Mouse (Mus musculus) MEL (cell line): ENCODE results near the gene Nsl1. TPM values are rescaled to one million over a fixed set of nuclear protein-coding genes. Genes with fewer than 3 reads are reported as not detected.

Experiments used
- DNase-seq: peaks from one replicate; pipeline ENCODE4 v3.0.0; 2011; ENCODE audit warnings: low read depth, low spot score
- H3K27ac ChIP-seq: 2 replicates; pipeline ENCODE4 v1.5.1; 2012; ENCODE audit warnings: low read depth, mild to moderate bottlenecking, control low read depth, low read length, moderate library complexity; ENCODE audit not compliant: control insufficient read depth
- H3K27me3 ChIP-seq, 2 experiments: fragments of 150-350 bp in 1 of 2; sonication (generic) in 1 of 2; 2 replicates each; pipeline ENCODE4 v1.6.1; 2012; ENCODE audit warnings: low read length in 2 of 2, mild to moderate bottlenecking in 2 of 2, improper control_type of control experiment in 1 of 2, moderate library complexity in 1 of 2; ENCODE audit not compliant: insufficient read depth in 2 of 2, control insufficient read depth in 1 of 2
- H3K36me3 ChIP-seq, 2 experiments: 2 replicates each; pipeline ENCODE4 v1.6.1; 2012 to 2014; ENCODE audit warnings: low read length in 2 of 2, improper control_type of control experiment in 1 of 2, inconsistent platforms in 1 of 2, mild to moderate bottlenecking in 1 of 2; ENCODE audit not compliant: insufficient read depth in 2 of 2, control insufficient read depth in 1 of 2
- H3K4me1 ChIP-seq, 2 experiments: fragments of 150-350 bp in 1 of 2; sonication (generic) in 1 of 2; 2 replicates each; pipeline ENCODE4 v1.6.1; 2012; ENCODE audit warnings: low read length in 2 of 2, improper control_type of control experiment in 1 of 2, mild to moderate bottlenecking in 1 of 2; ENCODE audit not compliant: insufficient read depth in 2 of 2, control insufficient read depth in 1 of 2
- H3K4me3 ChIP-seq, 2 experiments: fragments of 150-350 bp in 1 of 2; sonication (generic) in 1 of 2; 2 replicates each; pipeline ENCODE4 v1.5.1; 2012; ENCODE audit warnings: low read depth in 2 of 2, low read length in 2 of 2, mild to moderate bottlenecking in 2 of 2, moderate library complexity in 2 of 2, control low read depth in 1 of 2, improper control_type of control experiment in 1 of 2; ENCODE audit not compliant: control insufficient read depth in 1 of 2, insufficient read depth in 1 of 2
- H3K79me2 ChIP-seq: 2 replicates; pipeline ENCODE4 v1.6.1; 2012; ENCODE audit warnings: mild to moderate bottlenecking, low read length, moderate library complexity; ENCODE audit not compliant: control insufficient read depth, poor library complexity, insufficient read depth
- H3K9ac ChIP-seq: 2 replicates; pipeline ENCODE4 v1.6.1; 2012; ENCODE audit warnings: low read depth, mild to moderate bottlenecking, control low read depth, low read length, moderate library complexity; ENCODE audit not compliant: control insufficient read depth, poor library complexity, severe bottlenecking
- H3K9me3 ChIP-seq: fragments of 150-350 bp; sonication (generic); replicated peaks from 2 replicates; pipeline ENCODE4 v1.6.1; 2012; ENCODE audit warnings: mild to moderate bottlenecking, low read length, improper control_type of control experiment, moderate library complexity; ENCODE audit not compliant: insufficient read depth
- CTCF ChIP-seq, 3 experiments: IDR thresholded peaks in 2 of 3; conservative IDR thresholded peaks in 1 of 3; 2 replicates each; pipeline ENCODE4 v1.5.1; 2011 to 2012; ENCODE audit warnings: low read length in 3 of 3, low read depth in 2 of 3, mild to moderate bottlenecking in 2 of 3, improper control_type of control experiment in 1 of 3, inconsistent platforms in 1 of 3, mixed read lengths in 1 of 3, moderate library complexity in 1 of 3; ENCODE audit not compliant: control insufficient read depth in 1 of 3, insufficient read depth in 1 of 3, poor library complexity in 1 of 3, severe bottlenecking in 1 of 3
- E2F4 ChIP-seq: IDR thresholded peaks from 2 replicates; pipeline ENCODE4 v1.6.1; 2011; ENCODE audit warnings: low read depth, low read length, improper control_type of control experiment, borderline replicate concordance
- GATA1 ChIP-seq: IDR thresholded peaks from 2 replicates; pipeline ENCODE4 v1.6.1; 2011; ENCODE audit warnings: low read depth, low read length, improper control_type of control experiment
- KAT2A ChIP-seq: conservative IDR thresholded peaks from 2 replicates; pipeline ENCODE4 v1.6.1; 2012; ENCODE audit warnings: low read depth, low read length, improper control_type of control experiment, inconsistent platforms
- MAX ChIP-seq: IDR thresholded peaks from 2 replicates; pipeline ENCODE4 v1.6.1; 2011; ENCODE audit warnings: low read length, improper control_type of control experiment
- MAZ ChIP-seq: IDR thresholded peaks from 2 replicates; pipeline ENCODE4 v1.6.1; 2012; ENCODE audit warnings: low read depth, mild to moderate bottlenecking, inconsistent platforms, low read length, improper control_type of control experiment
- MYB ChIP-seq: IDR thresholded peaks from 2 replicates; pipeline ENCODE4 v1.6.1; 2011; ENCODE audit warnings: mild to moderate bottlenecking, low read depth, low read length, improper control_type of control experiment
- POLR2AphosphoS2 ChIP-seq: IDR thresholded peaks from 2 replicates; pipeline ENCODE4 v1.6.1; 2011; ENCODE audit warnings: low read length, improper control_type of control experiment
- POLR2AphosphoS5 ChIP-seq: IDR thresholded peaks from 2 replicates; pipeline ENCODE4 v1.6.1; 2012; ENCODE audit warnings: low read depth, borderline replicate concordance, mild to moderate bottlenecking, inconsistent platforms, low read length, moderate library complexity, mixed read lengths
- RCOR1 ChIP-seq: IDR thresholded peaks from 2 replicates; pipeline ENCODE4 v1.6.1; 2012; ENCODE audit warnings: low read depth, mild to moderate bottlenecking, inconsistent platforms, low read length, improper control_type of control experiment
- SMC3 ChIP-seq: IDR thresholded peaks from 2 replicates; pipeline ENCODE4 v1.6.1; 2011; ENCODE audit warnings: low read depth, low read length, improper control_type of control experiment
- USF2 ChIP-seq, 2 experiments: IDR thresholded peaks; 2 replicates each; pipeline ENCODE4 v1.6.1; 2011 to 2012; ENCODE audit warnings: improper control_type of control experiment in 2 of 2, low read length in 2 of 2, borderline replicate concordance in 1 of 2, inconsistent platforms in 1 of 2, low read depth in 1 of 2, mild to moderate bottlenecking in 1 of 2; ENCODE audit not compliant: insufficient read depth in 1 of 2
- ZC3H11A ChIP-seq: IDR thresholded peaks from 2 replicates; pipeline ENCODE4 v1.6.1; 2012; ENCODE audit warnings: low read depth, mild to moderate bottlenecking, inconsistent platforms, low read length, improper control_type of control experiment
- ZKSCAN1 ChIP-seq: IDR thresholded peaks from 2 replicates; pipeline ENCODE4 v1.6.1; 2012; ENCODE audit warnings: low read depth, mild to moderate bottlenecking, inconsistent platforms, low read length, improper control_type of control experiment, moderate library complexity
- ZMIZ1 ChIP-seq: IDR thresholded peaks from 2 replicates; pipeline ENCODE4 v1.6.1; 2012; ENCODE audit warnings: low read depth, mild to moderate bottlenecking, inconsistent platforms, low read length, improper control_type of control experiment, moderate library complexity
- polyA plus RNA-seq, 2 experiments: library from polyadenylated mRNA; stranded (reverse) in 1 of 2; unstranded in 1 of 2; fragments of >175 nt in 1 of 2; fragments of >200 nt in 1 of 2; gene quantifications; 2 replicates each; pipeline versions ENCODE4 v1.2.1 to v1.2.4; 2012; ENCODE audit warnings: low replicate concordance in 2 of 2, low read depth in 1 of 2; ENCODE audit not compliant: insufficient read length in 2 of 2, insufficient read depth in 1 of 2, missing spikeins in 1 of 2
- total RNA-seq: library from RNA; depleted of rRNA; stranded (reverse); fragments of 300-350 nt; gene quantifications from 2 replicates; pipeline ENCODE4 v1.2.3, GENCODE M21; 2012

The Nsl1 gene
- total and polyA plus RNA-seq, 3 experiments = 24.2 to 41.9 TPM; not detected in 1

- Histone ChIP-seq H3K36me3 (peaks cover 0 to 3% of the 10 kb centered on the region in 2 experiments; a peak in 2 of 4 replicates), H3K4me1 (peaks cover 4 to 6% of the 10 kb centered on the region in 2 experiments), H3K9me3 (no peaks in the 10 kb centered on the region), H3K27ac (no peak overlapping the region), H3K79me2 (no peaks in the 10 kb centered on the region), H3K27me3 (no peaks in the 10 kb centered on the region), H3K9ac (no peak overlapping the region), H3K4me3 (no peak overlapping the region)
- peak; percentile 70 for DNase-seq
- TF ChIP-seq CTCF (IDR thresholded peaks at IDR 0.05 in 2 of 3, conservative IDR thresholded peaks at IDR 0.05 in 1 of 3; ENCODE audit: control insufficient read depth in 1 of 3, insufficient read depth in 1 of 3, low read depth in 2 of 3, low read length in 3 of 3, poor library complexity in 1 of 3, severe bottlenecking in 1 of 3) (no peak), POLR2AphosphoS5 (no peak), SMC3 (no peak), MAX (no peak), MYB (no peak), E2F4 (no peak), RCOR1 (peak; percentile 85), ZKSCAN1 (no peak), GATA1 (peak; percentile 31; the same call in 1 of the 2 replicates)
Observed at GRCm38 (mm10) chr1:191035649-191036048, 27.2 kb upstream of the Nsl1 start.

GRCm38 (mm10) chr1:191036554-191037334, 26.1 kb upstream of the Nsl1 start, which contains the start of gene Spata45:
Gene Spata45 (plus strand): TSS chr1:191036639.
- Histone ChIP-seq H3K27me3 (no peaks in the 10 kb centered on the region), H3K9me3 (no peaks in the 10 kb centered on the region), H3K4me3 (no peak within 1 kb of the TSS), H3K4me1 (peaks cover 0 to 4% of the 10 kb centered on the region in 2 experiments), H3K9ac (no peak within 1 kb of the TSS), H3K36me3 (peaks cover 0 to 5% of the 10 kb centered on the region in 2 experiments; a peak in 2 of 4 replicates), H3K27ac (no peak within 1 kb of the TSS), H3K79me2 (no peaks in the 10 kb centered on the region)
- no peak for DNase-seq
- TF ChIP-seq ZC3H11A (no peak), MAZ (no peak), KAT2A (no peak), USF2 (IDR thresholded peaks at IDR 0.05; ENCODE audit: borderline replicate concordance in 1 of 2, insufficient read depth in 1 of 2, low read depth in 1 of 2, low read length in 2 of 2) (no peak)

GRCm38 (mm10) chr1:191037999-191038398, 24.8 kb upstream of the Nsl1 start:
- H3K36me3 ChIP-seq = peaks cover 0 to 18% of the 10 kb centered on the region in 2 experiments; a peak in 2 of 4 replicates
- TF ChIP-seq POLR2AphosphoS2 = no peak
- TF ChIP-seq ZC3H11A = no peak
- TF ChIP-seq ZKSCAN1 = peak; percentile 93
- TF ChIP-seq ZMIZ1 = no peak
- TF ChIP-seq RCOR1 = no peak

More at GRCm38 (mm10) chr1:191037999-191038398, 24.8 kb upstream of the Nsl1 start:
- no peak for DNase-seq
- no peaks in the 10 kb centered on the region for H3K27me3 ChIP-seq
- no peaks in the 10 kb centered on the region for H3K79me2 ChIP-seq
- H3K9me3 ChIP-seq = no peaks in the 10 kb centered on the region
- H3K4me3 ChIP-seq = no peak overlapping the region
- no peak overlapping the region for H3K9ac ChIP-seq
- no peak overlapping the region for H3K27ac ChIP-seq
- H3K4me1 ChIP-seq = peaks cover 7 to 15% of the 10 kb centered on the region in 2 experiments
